Mouse (Mus musculus): Measurements from ENCODE around the gene Tmbim1. TPM values are rescaled to one million over a fixed set of nuclear protein-coding genes. Genes with fewer than 3 reads are reported as not detected.
"Not testable (repeated sequence)": the region's sequence is repeated elsewhere in the genome, so short reads cannot be mapped to it uniquely, and the experiment has no call there.

Tmbim1 gene
- total RNA-seq, 2 experiments from 2014 or later: 21.5 to 26.4 TPM

- intact Hi-C loops (cut with DNase I): no loop called here
- no peak for DNase-seq (ENCODE audit: low spot score in 2 of 2)
Observed at GRCm38 (mm10) chr1:74298996-74299395, 6.4 kb downstream of the Tmbim1 start.

GRCm38 (mm10) chr1:74298157-74298750 is 7.2 kb downstream of the Tmbim1 start:
- intact Hi-C loops (cut with DNase I): no loop called here
- no peak for DNase-seq (ENCODE audit: low spot score in 2 of 2)

- DNase-seq (ENCODE audit: low spot score in 2 of 2): no peak
- intact Hi-C loops (cut with DNase I): no loop called here
Observed at GRCm38 (mm10) chr1:74297269-74297668, 8.2 kb downstream of the Tmbim1 start.

GRCm38 (mm10) chr1:74296477-74296876 is 8.9 kb downstream of the Tmbim1 start:
- intact Hi-C loops (cut with DNase I): no loop called here
- DNase-seq (ENCODE audit: low spot score in 2 of 2): no peak

GRCm38 (mm10) chr1:74295456-74296171 is 9.8 kb downstream of the Tmbim1 start:
- intact Hi-C loops (cut with DNase I): no loop called here
- peak; percentile 78 to 81 for DNase-seq (ENCODE audit: low spot score in 2 of 2)

GRCm38 (mm10) chr1:74294733-74295455 is 10.5 kb downstream of the Tmbim1 start:
- DNase-seq (ENCODE audit: low spot score in 2 of 2): no peak
- intact Hi-C loops (cut with DNase I): no loop called here

- intact Hi-C loops (cut with DNase I): no loop called here
- DNase-seq (ENCODE audit: low spot score in 2 of 2): no peak
Observed at GRCm38 (mm10) chr1:74294090-74294643, 11.3 kb downstream of the Tmbim1 start.

GRCm38 (mm10) chr1:74293306-74293960 is 12.0 kb downstream of the Tmbim1 start:
- no peak for DNase-seq (ENCODE audit: low spot score in 2 of 2)
- intact Hi-C loops (cut with DNase I): no loop called here

GRCm38 (mm10) chr1:74292331-74293020 is 12.9 kb downstream of the Tmbim1 start:
- intact Hi-C loops (cut with DNase I): no loop called here
- no peak for DNase-seq (ENCODE audit: low spot score in 2 of 2)

- intact Hi-C loops (cut with DNase I): no loop called here
- DNase-seq (ENCODE audit: low spot score in 2 of 2): no peak
Observed at GRCm38 (mm10) chr1:74290141-74290540, 15.3 kb downstream of the Tmbim1 start.

- DNase-seq (ENCODE audit: low spot score in 2 of 2): no peak
- intact Hi-C loops (cut with DNase I): loop anchor here (10.0 kb wide), 2 partner anchors 165 to 295 kb away; partner anchors contain the start of genes Bcs1l and Zfp142
Observed at GRCm38 (mm10) chr1:74289740-74290139, 15.7 kb downstream of the Tmbim1 start.

- intact Hi-C loops (cut with DNase I): loop anchor here (10.0 kb wide), 2 partner anchors 166 to 296 kb away; partner anchors contain the start of genes Bcs1l and Zfp142
- no peak for DNase-seq (ENCODE audit: low spot score in 2 of 2)
Observed at GRCm38 (mm10) chr1:74289248-74289647, 16.2 kb downstream of the Tmbim1 start.

GRCm38 (mm10) chr1:74288327-74288726 is 17.1 kb downstream of the Tmbim1 start:
- intact Hi-C loops (cut with DNase I): loop anchor here (10.0 kb wide), 2 partner anchors 166 to 296 kb away; partner anchors contain the start of genes Bcs1l and Zfp142
- DNase-seq (ENCODE audit: low spot score in 2 of 2): no peak

GRCm38 (mm10) chr1:74286869-74287607 is 18.4 kb downstream of the Tmbim1 start:
- not testable (repeated sequence) for DNase-seq (ENCODE audit: low spot score in 2 of 2)
- intact Hi-C loops (cut with DNase I): loop anchor here (10.0 kb wide), 2 partner anchors 168 to 298 kb away; partner anchors contain the start of genes Bcs1l and Zfp142

GRCm38 (mm10) chr1:74285212-74286010 is 20.0 kb downstream of the Tmbim1 start:
- intact Hi-C loops (cut with DNase I): loop anchor here (2.0 to 10.0 kb wide), 3 partner anchors 49 to 299 kb away; partner anchors contain the start of genes Arpc2, Bcs1l and Zfp142

GRCm38 (mm10) chr1:74284543-74285160 is 20.8 kb downstream of the Tmbim1 start, which contains the start of the genes Aamp and Pnkd:
Gene Aamp, minus strand, starts transcription at chr1:74284738.
Gene Pnkd, plus strand, starts transcription at chr1:74284930.
- intact Hi-C loops (cut with DNase I): loop anchor here (2.0 to 10.0 kb wide), 3 partner anchors 48 to 300 kb away; partner anchors contain the start of genes Arpc2, Bcs1l and Zfp142
- peak; percentile 99 to 100 for DNase-seq (ENCODE audit: low spot score in 2 of 2)

More at GRCm38 (mm10) chr1:74285212-74286010, 20.0 kb downstream of the Tmbim1 start:
- no peak for DNase-seq (ENCODE audit: low spot score in 2 of 2)

All from left cerebral cortex, postnatal 36 days (tissue).